Mouse (Mus musculus) forebrain, embryonic 16.5 days (tissue): Measurements from ENCODE around the gene Cftr. TPM values are rescaled to one million over a fixed set of nuclear protein-coding genes. Genes with fewer than 3 reads are reported as not detected.

ENCODE experiments used
- ATAC-seq: fragments of 200-750 bp; cut with Nextera tagmentation; 2 replicates; pipeline ENCODE4 v1.8.0; 2017; ENCODE audit warnings: mild to moderate bottlenecking, moderate library complexity
- H3K27ac ChIP-seq: fragments of 300-500 bp; sonication (generic); 2 replicates; pipeline ENCODE4 v1.5.1; 2014; ENCODE audit warnings: low read length, control low read depth
- H3K27me3 ChIP-seq: fragments of 300-500 bp; sonication (generic); replicated peaks from 2 replicates; pipeline ENCODE4 v1.6.1; 2014; ENCODE audit warnings: low read length; ENCODE audit not compliant: control insufficient read depth, insufficient read depth
- H3K36me3 ChIP-seq: fragments of 300-500 bp; sonication (generic); 2 replicates; pipeline ENCODE4 v1.6.1; 2014; ENCODE audit not compliant: control insufficient read depth, insufficient read depth
- H3K4me1 ChIP-seq: fragments of 300-500 bp; sonication (generic); replicated peaks from 2 replicates; pipeline ENCODE4 v1.6.1; 2014; ENCODE audit warnings: low read length; ENCODE audit not compliant: control insufficient read depth, insufficient read depth
- H3K4me2 ChIP-seq: fragments of 300-500 bp; sonication (generic); 2 replicates; pipeline ENCODE4 v1.6.1; 2014; ENCODE audit warnings: mild to moderate bottlenecking, low read length, control low read depth
- H3K4me3 ChIP-seq: fragments of 300-500 bp; sonication (generic); replicated peaks from 2 replicates; pipeline ENCODE4 v1.5.1; 2014; ENCODE audit warnings: mild to moderate bottlenecking, low read length, control low read depth
- H3K9ac ChIP-seq: fragments of 300-500 bp; sonication (generic); replicated peaks from 2 replicates; pipeline ENCODE4 v1.6.1; 2014; ENCODE audit warnings: low read depth, low read length, control low read depth
- H3K9me3 ChIP-seq: fragments of 300-500 bp; sonication (generic); 2 replicates; pipeline ENCODE4 v1.6.1; 2016; ENCODE audit warnings: low read length; ENCODE audit not compliant: control insufficient read depth
- WGBS: fragments of 180-500 bp; shearing (Covaris S2); extraction: QIAGEN DNeasy Blood & Tissue Kit; methylation state at CpG from one replicate; pipeline ENCODE4 v1.1.7; 2014; 5-methylcytosine and 5-hydroxymethylcytosine counted together
- polyA plus RNA-seq: library from polyadenylated mRNA; unstranded; fragments of >200 nt; fragmentation: Nextera tagmentation; extraction: Ambion mirVana; gene quantifications from 2 replicates; pipeline ENCODE4 v1.2.1, GENCODE M21; 2015

The Cftr gene
- polyA plus RNA-seq, 1 experiment from 2014 or later = 0.32 TPM

DNA sequence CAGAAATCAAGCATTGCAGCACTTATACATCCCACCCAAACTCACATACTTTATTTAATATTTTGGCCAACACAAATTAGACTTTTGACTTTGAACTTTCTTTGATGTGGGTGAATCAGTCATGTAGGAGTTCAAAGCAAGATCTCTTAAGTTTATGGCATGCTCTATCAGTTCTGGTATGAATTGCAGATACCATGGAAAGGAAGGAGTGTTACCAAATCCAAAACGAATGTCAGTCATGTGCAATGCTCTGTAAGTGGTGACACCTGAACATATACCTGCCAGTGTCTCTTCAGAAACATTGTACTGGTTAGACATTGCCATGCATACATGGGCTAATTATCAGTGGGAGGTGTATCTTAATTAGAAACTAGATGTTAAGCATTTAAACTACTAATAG lies 189.7 kb downstream of the Cftr start:
- Histone ChIP-seq H3K36me3 (no peaks in the 10 kb centered on the region), H3K4me3 (no peak overlapping the region), H3K4me2 (no peak overlapping the region), H3K4me1 (no peaks in the 10 kb centered on the region), H3K27me3 (no peaks in the 10 kb centered on the region), H3K9ac (no peak overlapping the region), H3K27ac (no peak overlapping the region), H3K9me3 (no peaks in the 10 kb centered on the region)
- 83% methylated on average over 1 of the region's 1 CpGs for whole genome bisulfite sequencing
- no peak for ATAC-seq

DNA sequence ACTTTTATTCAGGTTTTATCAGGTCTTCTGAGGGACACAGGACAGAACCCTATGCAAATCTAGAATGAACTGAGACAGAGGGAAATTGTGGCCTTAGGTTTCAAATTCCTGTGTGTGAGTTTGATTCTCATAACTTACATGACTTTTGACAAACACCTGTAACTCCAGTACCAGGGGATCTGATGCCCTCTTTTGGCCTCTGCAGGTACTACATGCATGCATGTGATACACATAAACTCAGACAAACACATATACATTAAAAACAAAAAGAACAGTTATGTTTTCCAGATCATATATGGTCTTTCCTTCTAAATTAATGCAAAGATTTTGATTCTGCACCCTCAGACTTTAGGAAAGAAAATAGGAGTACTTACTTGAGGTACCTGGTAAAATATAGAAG lies 190.5 kb downstream of the Cftr start:
- H3K4me3 ChIP-seq = no peak overlapping the region
- no peak overlapping the region for H3K27ac ChIP-seq
- H3K4me2 ChIP-seq = no peak overlapping the region
- H3K27me3 ChIP-seq = no peaks in the 10 kb centered on the region
- no peaks in the 10 kb centered on the region for H3K9me3 ChIP-seq
- peaks cover 2% of the 10 kb centered on the region; the same call in 1 of the 2 replicates for H3K36me3 ChIP-seq
- H3K9ac ChIP-seq = no peak overlapping the region
- H3K4me1 ChIP-seq = no peaks in the 10 kb centered on the region
- ATAC-seq = no peak

GRCm38 (mm10) chr6:18362232-18362631 lies 191.7 kb downstream of the Cftr start:
- no peak overlapping the region for H3K4me3 ChIP-seq
- H3K9ac ChIP-seq = no peak overlapping the region
- H3K36me3 ChIP-seq = peaks cover 5% of the 10 kb centered on the region
- ATAC-seq = no peak
- H3K4me1 ChIP-seq = no peaks in the 10 kb centered on the region
- H3K27ac ChIP-seq = no peak overlapping the region
- no peaks in the 10 kb centered on the region for H3K27me3 ChIP-seq
- H3K9me3 ChIP-seq = no peaks in the 10 kb centered on the region
- WGBS = 88% methylated on average over 5 of the region's 5 CpGs
- no peak overlapping the region for H3K4me2 ChIP-seq

DNA sequence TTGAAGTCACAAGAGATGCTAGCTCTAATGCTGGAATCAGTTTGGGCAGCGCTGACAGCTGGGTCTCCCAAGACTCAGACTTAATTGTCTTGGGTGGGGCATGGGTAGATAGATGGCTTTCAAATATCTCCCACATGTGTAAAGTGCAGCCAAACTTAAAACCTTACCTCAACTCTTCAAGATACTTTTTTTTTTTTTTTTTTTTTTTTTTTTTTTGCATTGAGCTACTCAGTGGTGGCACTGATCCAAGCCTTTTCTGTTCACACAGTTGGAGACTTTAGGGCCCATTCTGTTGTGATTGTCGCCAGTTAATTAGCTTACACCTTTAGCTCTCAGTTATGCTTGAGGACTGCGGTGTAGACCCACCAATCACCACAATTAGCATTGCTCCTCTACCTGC lies 198.6 kb downstream of the Cftr start:
- no peak for ATAC-seq

DNA sequence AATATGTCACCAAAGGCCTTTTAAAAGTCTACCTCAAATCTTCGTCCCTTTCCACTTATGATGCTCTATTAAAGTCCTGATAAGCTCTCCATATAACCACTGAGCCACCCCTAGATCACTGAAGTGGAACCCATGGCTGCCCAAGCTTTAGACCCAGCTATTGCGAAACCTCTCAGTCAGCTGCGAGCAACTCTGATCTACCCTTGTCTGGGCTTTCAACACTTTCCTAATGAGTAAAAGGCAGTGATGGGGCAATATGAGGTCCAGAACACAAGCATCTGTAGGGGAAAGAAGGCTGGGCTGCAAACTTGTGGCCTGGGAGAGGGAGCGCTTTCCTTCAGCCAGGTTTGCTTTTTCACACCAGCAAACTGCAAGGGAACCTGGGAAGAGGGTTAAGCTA lies 199.2 kb downstream of the Cftr start:
- Histone ChIP-seq H3K4me3 (no peak overlapping the region), H3K4me1 (no peaks in the 10 kb centered on the region), H3K9me3 (no peaks in the 10 kb centered on the region), H3K4me2 (no peak overlapping the region), H3K9ac (no peak overlapping the region), H3K27me3 (no peaks in the 10 kb centered on the region), H3K36me3 (peaks cover 13% of the 10 kb centered on the region), H3K27ac (no peak overlapping the region)
- ATAC-seq = no peak
- 87% methylated on average over 4 of the region's 4 CpGs for WGBS

More for the DNA sequence above, 198.6 kb downstream of the Cftr start:
- H3K36me3 ChIP-seq = peaks cover 12% of the 10 kb centered on the region
- H3K9ac ChIP-seq = no peak overlapping the region
- no peak overlapping the region for H3K27ac ChIP-seq
- no peak overlapping the region for H3K4me3 ChIP-seq
- WGBS = 39% methylated on average over 3 of the region's 3 CpGs
- H3K9me3 ChIP-seq = no peaks in the 10 kb centered on the region
- H3K27me3 ChIP-seq = no peaks in the 10 kb centered on the region
- no peaks in the 10 kb centered on the region for H3K4me1 ChIP-seq
- H3K4me2 ChIP-seq = no peak overlapping the region

Other genes starting within 250 kb of the Cftr start
- 0.17 and 0.29 TPM in 2 replicates for gene Wnt2, start 140.1 kb upstream of the Cftr start, polyA plus RNA-seq
- gene Asz1, start 61.6 kb upstream of the Cftr start, polyA plus RNA-seq = not detected in 2 replicates